Mouse (Mus musculus) embryonic facial prominence, embryonic 13.5 days (tissue): ENCODE measurements around the gene Fhdc1. TPM values are rescaled to one million over a fixed set of nuclear protein-coding genes. Genes with fewer than 3 reads are reported as not detected.

Source experiments
- ATAC-seq: fragments of 200-750 bp; cut with Nextera tagmentation; 2 replicates; pipeline ENCODE4 v1.8.0; 2017; ENCODE audit warnings: low read depth; ENCODE audit not compliant: insufficient number of reproducible peaks, insufficient read depth, low FRiP score, low TSS enrichment
- H3K27ac ChIP-seq: fragments of 300-500 bp; sonication (generic); 2 replicates; pipeline ENCODE4 v1.5.1; 2015; ENCODE audit warnings: moderate library complexity, mild to moderate bottlenecking, inconsistent platforms
- H3K27me3 ChIP-seq: fragments of 300-500 bp; sonication (generic); 2 replicates; pipeline ENCODE4 v1.6.1; 2015; ENCODE audit warnings: mild to moderate bottlenecking, inconsistent platforms
- H3K36me3 ChIP-seq: fragments of 300-500 bp; sonication (generic); 2 replicates; pipeline ENCODE4 v1.6.1; 2015; ENCODE audit warnings: mild to moderate bottlenecking, inconsistent platforms
- H3K4me1 ChIP-seq: fragments of 300-500 bp; sonication (generic); 2 replicates; pipeline ENCODE4 v1.6.1; 2015; ENCODE audit warnings: inconsistent platforms
- H3K4me2 ChIP-seq: fragments of 300-500 bp; sonication (generic); 2 replicates; pipeline ENCODE4 v1.6.1; 2015; ENCODE audit warnings: moderate library complexity, mild to moderate bottlenecking, inconsistent platforms
- H3K4me3 ChIP-seq: fragments of 300-500 bp; sonication (generic); 2 replicates; pipeline ENCODE4 v1.5.1; 2015; ENCODE audit warnings: mild to moderate bottlenecking, inconsistent platforms
- H3K9ac ChIP-seq: fragments of 300-500 bp; sonication (generic); 2 replicates; pipeline ENCODE4 v1.6.1; 2015; ENCODE audit warnings: mild to moderate bottlenecking, inconsistent platforms
- H3K9me3 ChIP-seq: fragments of 300-500 bp; sonication (generic); 2 replicates; pipeline ENCODE4 v1.6.1; 2016; ENCODE audit warnings: inconsistent platforms
- WGBS: fragments of 180-500 bp; shearing (Covaris S2); methylation state at CpG from one replicate; pipeline ENCODE4 v1.1.7; 2015; ENCODE audit warnings: mixed read lengths; 5-methylcytosine and 5-hydroxymethylcytosine counted together
- polyA plus RNA-seq: library from polyadenylated mRNA; unstranded; fragments of >200 nt; fragmentation: Nextera tagmentation; extraction: Ambion mirVana; gene quantifications from 2 replicates; pipeline ENCODE4 v1.2.1, GENCODE M21; 2015

The Fhdc1 gene
- polyA plus RNA-seq, result 5.9 and 6.1 TPM in 2 replicates

GRCm38 (mm10) chr3:84480006-84480897 lies at the start of gene Fhdc1:
TSS of gene Fhdc1 (minus strand) at chr3:84480429.
- Histone ChIP-seq H3K9me3 (no peaks in the 10 kb centered on the region), H3K27ac (peak within 1 kb of the TSS; percentile 16; the same call in 1 of the 2 replicates), H3K4me3 (peak within 1 kb of the TSS; percentile 67), H3K36me3 (no peaks in the 10 kb centered on the region), H3K9ac (peak within 1 kb of the TSS; percentile 74), H3K4me1 (peaks cover 34% of the 10 kb centered on the region), H3K27me3 (peaks cover 52% of the 10 kb centered on the region), H3K4me2 (peak within 1 kb of the TSS; percentile 100)
- under 1% methylated on average over 81 of the region's 82 CpGs for WGBS
- peak; percentile 61; the same call in 1 of the 2 replicates for ATAC-seq

- no peak overlapping the region for H3K4me3 ChIP-seq
- ATAC-seq, result no peak
- no peak overlapping the region for H3K4me2 ChIP-seq
- H3K4me1 ChIP-seq, result no peaks in the 10 kb centered on the region
- H3K9ac ChIP-seq, result no peak overlapping the region
- H3K27me3 ChIP-seq, result no peaks in the 10 kb centered on the region
- peaks cover 17% of the 10 kb centered on the region for H3K36me3 ChIP-seq
- no peak overlapping the region for H3K27ac ChIP-seq
- 78% methylated on average over 2 of the region's 2 CpGs for WGBS
- no peaks in the 10 kb centered on the region for H3K9me3 ChIP-seq
Observed at GRCm38 (mm10) chr3:84529021-84529420, 48.8 kb upstream of the Fhdc1 start.

GRCm38 (mm10) chr3:84524952-84525351 lies 44.7 kb upstream of the Fhdc1 start:
- Histone ChIP-seq H3K27ac (no peak overlapping the region), H3K9me3 (no peaks in the 10 kb centered on the region), H3K4me3 (no peak overlapping the region), H3K9ac (no peak overlapping the region), H3K36me3 (peaks cover 14% of the 10 kb centered on the region), H3K4me1 (no peaks in the 10 kb centered on the region), H3K27me3 (no peaks in the 10 kb centered on the region), H3K4me2 (no peak overlapping the region)
- no peak for ATAC-seq
- 84% methylated on average over 1 of the region's 1 CpGs for WGBS

- Histone ChIP-seq H3K4me3 (no peak overlapping the region), H3K4me2 (no peak overlapping the region), H3K36me3 (peaks cover 12% of the 10 kb centered on the region), H3K27ac (no peak overlapping the region), H3K9me3 (no peaks in the 10 kb centered on the region), H3K4me1 (no peaks in the 10 kb centered on the region), H3K9ac (no peak overlapping the region), H3K27me3 (no peaks in the 10 kb centered on the region)
- no peak for ATAC-seq
- WGBS, result 90% methylated on average over 3 of the region's 3 CpGs
Observed at GRCm38 (mm10) chr3:84516163-84516562, 35.9 kb upstream of the Fhdc1 start.

- H3K36me3 ChIP-seq, result peaks cover 3% of the 10 kb centered on the region; the same call in 1 of the 2 replicates
- 75% methylated on average over 6 of the region's 6 CpGs for WGBS
- H3K4me3 ChIP-seq, result no peak overlapping the region
- no peak overlapping the region for H3K9ac ChIP-seq
- no peaks in the 10 kb centered on the region for H3K9me3 ChIP-seq
- no peaks in the 10 kb centered on the region for H3K4me1 ChIP-seq
- ATAC-seq, result no peak
- no peak overlapping the region for H3K27ac ChIP-seq
- H3K27me3 ChIP-seq, result no peaks in the 10 kb centered on the region
- H3K4me2 ChIP-seq, result no peak overlapping the region
Observed at GRCm38 (mm10) chr3:84512774-84513515, 32.7 kb upstream of the Fhdc1 start.

- no peak overlapping the region for H3K4me3 ChIP-seq
- H3K9ac ChIP-seq, result no peak overlapping the region
- peaks cover 6% of the 10 kb centered on the region for H3K36me3 ChIP-seq
- no peak overlapping the region for H3K4me2 ChIP-seq
- H3K27me3 ChIP-seq, result no peaks in the 10 kb centered on the region
- 90% methylated on average over 4 of the region's 4 CpGs for whole genome bisulfite sequencing
- no peaks in the 10 kb centered on the region for H3K9me3 ChIP-seq
- peaks cover 15% of the 10 kb centered on the region for H3K4me1 ChIP-seq
- H3K27ac ChIP-seq, result no peak overlapping the region
- no peak for ATAC-seq
Observed at GRCm38 (mm10) chr3:84505193-84505592, 25.0 kb upstream of the Fhdc1 start.

GRCm38 (mm10) chr3:84504291-84504690 lies 24.1 kb upstream of the Fhdc1 start:
- 75% methylated on average over 8 of the region's 8 CpGs for WGBS

GRCm38 (mm10) chr3:84502101-84502500 lies 21.9 kb upstream of the Fhdc1 start:
- WGBS, result 58% methylated on average over 2 of the region's 2 CpGs
- Histone ChIP-seq H3K36me3 (peaks cover 10% of the 10 kb centered on the region), H3K4me3 (no peak overlapping the region), H3K4me2 (no peak overlapping the region), H3K27ac (no peak overlapping the region), H3K9me3 (no peaks in the 10 kb centered on the region), H3K9ac (no peak overlapping the region), H3K27me3 (no peaks in the 10 kb centered on the region), H3K4me1 (peaks cover 21% of the 10 kb centered on the region)
- ATAC-seq, result no peak

More at GRCm38 (mm10) chr3:84504291-84504690, 24.1 kb upstream of the Fhdc1 start:
- Histone ChIP-seq H3K27ac (no peak overlapping the region), H3K4me2 (no peak overlapping the region), H3K9me3 (no peaks in the 10 kb centered on the region), H3K4me1 (peaks cover 16% of the 10 kb centered on the region), H3K9ac (no peak overlapping the region), H3K27me3 (no peaks in the 10 kb centered on the region), H3K4me3 (no peak overlapping the region), H3K36me3 (peaks cover 6% of the 10 kb centered on the region)
- ATAC-seq, result no peak

GRCm38 (mm10) chr3:84500491-84500890 lies 20.3 kb upstream of the Fhdc1 start:
- peaks cover 21% of the 10 kb centered on the region for H3K4me1 ChIP-seq
- H3K27me3 ChIP-seq, result no peaks in the 10 kb centered on the region
- WGBS, result 61% methylated on average over 10 of the region's 10 CpGs
- H3K9me3 ChIP-seq, result no peaks in the 10 kb centered on the region
- H3K27ac ChIP-seq, result no peak overlapping the region
- no peak overlapping the region for H3K9ac ChIP-seq
- no peak overlapping the region for H3K4me2 ChIP-seq
- no peak for ATAC-seq
- H3K36me3 ChIP-seq, result peaks cover 10% of the 10 kb centered on the region
- no peak overlapping the region for H3K4me3 ChIP-seq

GRCm38 (mm10) chr3:84497718-84498117 lies 17.5 kb upstream of the Fhdc1 start:
- Histone ChIP-seq H3K4me3 (no peak overlapping the region), H3K27ac (no peak overlapping the region)
- 74% methylated on average over 11 of the region's 11 CpGs for WGBS

GRCm38 (mm10) chr3:84492657-84493056 lies 12.4 kb upstream of the Fhdc1 start:
- Histone ChIP-seq H3K4me1 (0 out of 2 replicates have a peak, but pooled peaks cover 3% of the 10 kb centered on the region), H3K9me3 (no peaks in the 10 kb centered on the region), H3K4me2 (no peak overlapping the region), H3K4me3 (no peak overlapping the region), H3K27me3 (no peaks in the 10 kb centered on the region), H3K9ac (no peak overlapping the region), H3K27ac (no peak overlapping the region), H3K36me3 (0 out of 2 replicates have a peak, but pooled peaks cover 9% of the 10 kb centered on the region)
- ATAC-seq, result no peak
- WGBS, result 84% methylated on average over 8 of the region's 8 CpGs

More at GRCm38 (mm10) chr3:84497718-84498117, 17.5 kb upstream of the Fhdc1 start:
- H3K9me3 ChIP-seq, result no peaks in the 10 kb centered on the region
- H3K36me3 ChIP-seq, result 0 out of 2 replicates have a peak, but pooled peaks cover 10% of the 10 kb centered on the region
- no peak overlapping the region for H3K9ac ChIP-seq
- no peak for ATAC-seq
- no peaks in the 10 kb centered on the region for H3K27me3 ChIP-seq
- no peak overlapping the region for H3K4me2 ChIP-seq
- H3K4me1 ChIP-seq, result peaks cover 21% of the 10 kb centered on the region
